Mouse (Mus musculus) kidney, adult 2 months (tissue): ENCODE measurements around the gene Cfap74.

ENCODE experiments used
- CTCF ChIP-seq: fragments of 200-500 bp; conservative IDR thresholded peaks from 2 replicates; pipeline ENCODE4 v1.5.1; 2011; ENCODE audit warnings: low read depth, mild to moderate bottlenecking, control low read depth, low read length, moderate library complexity, mixed read lengths; ENCODE audit not compliant: insufficient read depth, insufficient read length
- POLR2A ChIP-seq: fragments of 200-500 bp; IDR thresholded peaks from one replicate; pipeline ENCODE4 v1.6.1; 2011; ENCODE audit warnings: low read depth, low read length, control low read depth

DNA sequence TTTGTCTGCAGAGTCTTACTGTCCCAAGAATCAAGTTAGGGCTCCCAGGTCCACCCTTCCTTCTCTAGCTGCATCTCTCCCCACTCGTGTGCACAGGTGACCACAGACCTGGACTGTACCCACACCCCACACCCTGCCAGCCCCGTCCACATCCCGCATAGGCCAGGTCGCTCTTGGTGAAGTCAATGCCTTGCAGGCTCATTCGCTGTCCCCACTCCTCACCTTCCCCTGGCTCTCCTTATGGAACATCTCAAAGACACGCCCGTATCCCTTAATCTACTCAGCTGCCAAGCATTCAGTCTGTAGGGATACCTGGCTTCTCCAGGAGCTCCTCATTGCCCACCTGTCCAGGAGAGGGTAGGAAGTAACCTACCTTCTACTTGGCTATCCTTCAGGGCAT, 62.4 kb downstream of the Cfap74 start:
- TF ChIP-seq CTCF: no peak
- TF ChIP-seq POLR2A: no peak
